9 mouse cellular contexts compared by ENCODE assay signal in genomic region chr3:96593374-96593773, GRCm38 (mm10). TPM values are rescaled to one million over a fixed set of nuclear protein-coding genes. Genes with fewer than 3 reads are reported as not detected.
DNase-seq lines count a peak whose midpoint lies in the region; ATAC-seq lines count a peak whose summit lies in the region.
"Had no signal": no experiment of that assay in that cellular context is flagged by ENCODE, and none has a peak within 500 bp of the region (broad histone marks: within the 10 kb centered on the region; RNA-seq: fewer than 3 reads in every experiment).

No protein-coding gene starts in this region.

- H3K4me1 ChIP-seq in heart, embryonic 12.5 days (replicated peaks), result peaks cover 31% of the 10 kb centered on the region
- peaks cover 41% of the 10 kb centered on the region for H3K4me1 ChIP-seq in limb, embryonic 13.5 days

- no peak for ATAC-seq in heart, embryonic 12.5 days (ENCODE audit: insufficient number of reproducible peaks, low FRiP score)
- ATAC-seq in limb, embryonic 13.5 days (ENCODE audit: low FRiP score, low read depth), result 0 out of 2 replicates have a peak, but pooled peaks have one; percentile 2

- no peaks in the 10 kb centered on the region for H3K27me3 ChIP-seq in heart, embryonic 12.5 days (replicated peaks)
- peaks cover 21% of the 10 kb centered on the region for H3K27me3 ChIP-seq in limb, embryonic 13.5 days
- H3K27me3 ChIP-seq: Patski had no signal

- peak; percentile 57 for DNase-seq in embryo, embryonic 10 days (ENCODE audit: low spot score)
- no peak for DNase-seq in embryo, embryonic 9.5 days (ENCODE audit: extremely low spot score)
- peak; percentile 68 for DNase-seq in brain, adult 2 months (ENCODE audit: low read depth, low spot score)
- DNase-seq in naive thymus-derived CD4-positive, alpha-beta T cell, adult 2 months (ENCODE audit: low read depth), result peak; percentile 60
- no peak for DNase-seq in frontal cortex, postnatal 14 days (ENCODE audit: low spot score in 2 of 2)
- no peak for DNase-seq in right cerebral cortex, postnatal 4 days

- peaks cover 10% of the 10 kb centered on the region; the same call in 1 of the 2 replicates for H3K36me3 ChIP-seq in heart, embryonic 12.5 days
- H3K36me3 ChIP-seq in limb, embryonic 13.5 days, result no peaks in the 10 kb centered on the region

- under 1% methylated on average over 10 of the region's 10 CpGs for WGBS in heart, embryonic 12.5 days
- WGBS in limb, embryonic 13.5 days, result 1% methylated on average over 10 of the region's 10 CpGs

- 0 out of 2 replicates have a peak, but pooled peaks cover 4% of the 10 kb centered on the region for H3K9me3 ChIP-seq in heart, embryonic 12.5 days (replicated peaks)
- H3K9me3 ChIP-seq in limb, embryonic 13.5 days, result no peaks in the 10 kb centered on the region

- H3K9ac ChIP-seq in heart, embryonic 12.5 days, result peak overlapping the region; percentile 80
- peak overlapping the region; percentile 78 for H3K9ac ChIP-seq in limb, embryonic 13.5 days

- H3K27ac ChIP-seq in heart, embryonic 12.5 days (ENCODE audit: poor library complexity, severe bottlenecking), result peak overlapping the region; percentile 87
- H3K27ac ChIP-seq in limb, embryonic 13.5 days, result peak overlapping the region; percentile 28; the same call in 1 of the 2 replicates

- peak overlapping the region; percentile 82 for H3K4me2 ChIP-seq in heart, embryonic 12.5 days
- peak overlapping the region; percentile 71 for H3K4me2 ChIP-seq in limb, embryonic 13.5 days (replicated peaks)

- peak overlapping the region; percentile 72 for H3K4me3 ChIP-seq in heart, embryonic 12.5 days
- peak overlapping the region; percentile 66 for H3K4me3 ChIP-seq in limb, embryonic 13.5 days

RNA-seq across cellular contexts. Expression of gene Polr3gl, which starts 0.6 kb away (rescaled TPM):
- 39.2 and 39.3 TPM in 2 replicates for polyA plus RNA-seq in heart, embryonic 12.5 days (2016; fragmentation: Nextera tagmentation; extraction: Ambion mirVana)
- 48.8 and 55.6 TPM in 2 replicates for polyA plus RNA-seq in limb, embryonic 13.5 days (2015; fragmentation: Nextera tagmentation; extraction: Ambion mirVana)

RNA-seq across cellular contexts. Expression of gene Ankrd34a, which starts 3.1 kb away (rescaled TPM):
- polyA plus RNA-seq in heart, embryonic 12.5 days (2016; fragmentation: Nextera tagmentation; extraction: Ambion mirVana), result 9.2 and 9.5 TPM in 2 replicates
- polyA plus RNA-seq in limb, embryonic 13.5 days (2015; fragmentation: Nextera tagmentation; extraction: Ambion mirVana), result 3.0 and 3.1 TPM in 2 replicates

RNA-seq across cellular contexts. Expression of gene Lix1l, which starts 7.6 kb away (rescaled TPM):
- polyA plus RNA-seq in heart, embryonic 12.5 days (2016; fragmentation: Nextera tagmentation; extraction: Ambion mirVana), result 5.1 and 5.2 TPM in 2 replicates
- 8.4 and 8.7 TPM in 2 replicates for polyA plus RNA-seq in limb, embryonic 13.5 days (2015; fragmentation: Nextera tagmentation; extraction: Ambion mirVana)

RNA-seq across cellular contexts. Expression of gene Gm16253, which starts 16.6 kb away (rescaled TPM):
- 1.6 and 2.4 TPM in 2 replicates for polyA plus RNA-seq in heart, embryonic 12.5 days (2016; fragmentation: Nextera tagmentation; extraction: Ambion mirVana)
- polyA plus RNA-seq in limb, embryonic 13.5 days (2015; fragmentation: Nextera tagmentation; extraction: Ambion mirVana), result 1.3 and 1.5 TPM in 2 replicates

RNA-seq across cellular contexts. Expression of gene Txnip, which starts 35.6 kb away (rescaled TPM):
- 144 and 150 TPM in 2 replicates for polyA plus RNA-seq in heart, embryonic 12.5 days (2016; fragmentation: Nextera tagmentation; extraction: Ambion mirVana)
- 103 and 105 TPM in 2 replicates for polyA plus RNA-seq in limb, embryonic 13.5 days (2015; fragmentation: Nextera tagmentation; extraction: Ambion mirVana)

Comparison
In these comparisons a context has a peak if more than half of its experiments do, and no peak if none do; other contexts are left out.
1. DNase-seq: peak in embryo, embryonic 10 days (single experiment), brain, adult 2 months (single experiment) and naive thymus-derived CD4-positive, alpha-beta T cell, adult 2 months (single experiment); none in embryo, embryonic 9.5 days (single experiment), frontal cortex, postnatal 14 days (0 of 2) and right cerebral cortex, postnatal 4 days (single experiment).